Mouse (Mus musculus) olfactory bulb, adult 2 months (tissue): Measurements from ENCODE around the gene Tmed6. TPM values are rescaled to one million over a fixed set of nuclear protein-coding genes. Genes with fewer than 3 reads are reported as not detected.
"Not testable (repeated sequence)": the region's sequence is repeated elsewhere in the genome, so short reads cannot be mapped to it uniquely, and the experiment has no call there.

Source experiments
- H3K27ac ChIP-seq: fragments of 200-500 bp; 2 replicates; pipeline ENCODE4 v1.5.1; 2012; ENCODE audit warnings: low read depth, low read length; ENCODE audit not compliant: insufficient read depth
- H3K4me1 ChIP-seq: fragments of 200-500 bp; 2 replicates; pipeline ENCODE4 v1.6.1; 2012; ENCODE audit warnings: low read length; ENCODE audit not compliant: control insufficient read depth, insufficient read depth
- H3K4me3 ChIP-seq: fragments of 200-500 bp; 2 replicates; pipeline ENCODE4 v1.5.1; 2012; ENCODE audit warnings: mild to moderate bottlenecking, low read depth, low read length, moderate library complexity; ENCODE audit not compliant: insufficient read depth
- CTCF ChIP-seq: fragments of 200-500 bp; IDR thresholded peaks from 2 replicates; pipeline ENCODE4 v1.5.1; 2012; ENCODE audit warnings: low read depth, mild to moderate bottlenecking, low read length, moderate library complexity; ENCODE audit not compliant: insufficient read depth
- POLR2A ChIP-seq: fragments of 200-500 bp; IDR thresholded peaks from 2 replicates; pipeline ENCODE4 v1.6.1; 2012; ENCODE audit warnings: mild to moderate bottlenecking, low read depth, low read length, moderate library complexity; ENCODE audit not compliant: insufficient read depth
- WGBS: fragments of 180-500 bp; shearing (Covaris S2); methylation state at CpG from one replicate; pipeline ENCODE4 v1.1.7; 2018; 5-methylcytosine and 5-hydroxymethylcytosine counted together
- polyA plus RNA-seq: library from polyadenylated mRNA; stranded (reverse); fragments of >200 nt; gene quantifications from 2 replicates; pipeline ENCODE4 v1.2.4, GENCODE M21; 2012; ENCODE audit warnings: low replicate concordance; ENCODE audit not compliant: missing spikeins, insufficient read depth, insufficient read length

Gene Tmed6
- polyA plus RNA-seq, 1 experiment, result not detected

DNA sequence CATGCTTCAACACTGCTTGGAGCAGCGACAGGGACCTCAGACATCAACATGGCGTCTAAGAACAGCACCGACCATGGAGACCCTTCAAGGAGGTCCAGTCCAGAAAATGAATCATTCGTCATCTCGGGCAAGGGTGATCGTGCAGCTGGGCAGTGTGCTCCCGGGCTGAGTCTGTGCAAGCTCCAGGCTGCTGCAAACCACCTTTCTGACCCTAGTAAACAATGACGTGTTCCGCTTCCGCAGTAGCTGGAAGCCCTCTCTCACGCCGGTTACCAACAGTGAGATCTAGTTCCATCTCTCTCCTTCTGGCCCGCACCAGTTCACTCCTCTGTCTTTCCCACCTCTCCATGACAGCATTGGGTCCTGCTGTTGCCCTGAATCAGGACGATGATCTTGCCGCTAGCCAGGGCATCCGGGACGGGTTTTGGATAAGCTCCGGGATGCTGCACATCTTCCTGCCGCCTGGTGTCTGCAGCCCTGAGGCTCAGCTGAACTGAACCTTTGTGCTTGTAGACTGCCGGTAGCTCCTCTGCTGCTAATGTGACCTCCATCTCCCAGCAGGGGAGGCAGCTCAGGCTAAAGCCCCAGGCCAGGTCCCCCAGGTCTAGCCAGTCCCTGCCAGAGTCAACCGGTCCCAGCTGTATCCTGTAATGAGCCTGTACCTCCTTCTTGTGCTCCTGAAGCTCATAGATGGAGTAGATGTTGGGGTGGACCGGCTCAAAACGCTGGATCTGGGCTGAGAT lies 43.7 kb upstream of the Tmed6 start:
- no peak overlapping the region for H3K4me3 ChIP-seq
- H3K4me1 ChIP-seq, result peaks cover 10% of the 10 kb centered on the region
- 75% methylated on average over 23 of the region's 23 CpGs for WGBS
- H3K27ac ChIP-seq, result no peak overlapping the region
- TF ChIP-seq POLR2A (no peak), CTCF (no peak)

DNA sequence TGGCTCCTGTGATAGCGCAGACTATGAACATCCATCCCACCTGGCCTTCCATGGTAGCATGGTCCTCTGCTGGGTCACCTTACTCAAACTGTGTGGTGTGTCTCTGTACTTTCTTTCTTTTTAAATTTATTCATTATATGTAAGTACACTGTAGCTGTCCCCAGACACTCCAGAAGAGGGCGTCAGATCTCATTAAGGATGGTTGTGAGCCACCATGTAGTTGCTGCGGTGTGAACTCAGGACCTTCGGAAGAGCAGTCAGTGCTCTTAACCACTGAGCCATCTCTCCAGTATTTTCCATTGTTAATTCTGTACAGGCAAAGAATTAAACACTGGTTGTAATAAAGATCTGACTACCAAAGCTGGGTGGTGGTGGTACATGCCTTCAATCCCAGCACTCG lies 42.6 kb upstream of the Tmed6 start:
- not testable (repeated sequence) for H3K27ac ChIP-seq, H3K4me1 ChIP-seq, H3K4me3 ChIP-seq
- 95% methylated on average over 5 of the region's 5 CpGs for WGBS

DNA sequence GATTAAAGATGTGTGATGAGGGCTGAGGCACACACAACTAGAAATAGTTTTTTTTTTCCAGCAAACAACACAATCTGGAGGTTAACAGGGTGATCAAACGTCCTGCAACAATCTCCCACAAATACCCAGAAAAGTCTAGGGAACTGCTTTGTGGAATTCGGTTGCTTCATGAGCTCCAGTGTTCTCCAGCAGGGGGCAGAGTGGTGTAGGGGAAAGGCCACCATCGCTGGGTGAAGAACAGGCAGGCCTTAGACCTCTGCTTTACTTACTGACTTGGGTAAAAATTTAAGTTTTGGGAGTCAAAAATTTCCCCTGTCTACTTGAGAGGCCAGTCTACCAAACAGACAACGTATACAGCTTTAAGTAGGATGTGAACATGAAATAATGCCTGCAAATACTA lies 39.1 kb upstream of the Tmed6 start:
- 8% methylated on average over 4 of the region's 4 CpGs for WGBS
- TF ChIP-seq POLR2A (no peak), CTCF (peak; percentile 45; the same call in 1 of the 2 replicates)

DNA sequence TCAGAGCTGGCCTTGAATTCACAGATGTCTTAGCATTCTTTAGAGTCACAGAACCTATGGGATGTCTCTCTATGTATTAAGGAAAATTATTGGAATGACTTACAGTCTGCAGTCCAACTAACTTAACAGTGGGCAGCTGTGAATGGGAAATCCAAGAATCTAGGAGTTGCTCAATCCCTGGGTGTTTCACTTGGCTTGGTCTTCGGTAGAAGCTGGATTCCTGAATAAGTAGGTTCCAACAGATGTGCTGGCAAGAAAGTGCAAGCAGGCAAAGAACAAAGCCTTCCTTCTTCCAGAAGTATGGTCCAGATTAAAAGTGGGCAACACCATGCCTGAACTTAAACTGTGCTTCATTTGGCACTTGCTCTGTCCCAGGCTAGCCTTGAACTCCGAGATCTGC lies 35.2 kb upstream of the Tmed6 start:
- WGBS, result 78% methylated on average over 2 of the region's 2 CpGs
- H3K27ac ChIP-seq, result no peak overlapping the region
- H3K4me1 ChIP-seq, result no peaks in the 10 kb centered on the region
- no peak overlapping the region for H3K4me3 ChIP-seq
- TF ChIP-seq POLR2A (no peak), CTCF (no peak)

More for the DNA sequence above, 39.1 kb upstream of the Tmed6 start:
- Histone ChIP-seq H3K4me3 (no peak overlapping the region), H3K4me1 (no peaks in the 10 kb centered on the region), H3K27ac (no peak overlapping the region)

DNA sequence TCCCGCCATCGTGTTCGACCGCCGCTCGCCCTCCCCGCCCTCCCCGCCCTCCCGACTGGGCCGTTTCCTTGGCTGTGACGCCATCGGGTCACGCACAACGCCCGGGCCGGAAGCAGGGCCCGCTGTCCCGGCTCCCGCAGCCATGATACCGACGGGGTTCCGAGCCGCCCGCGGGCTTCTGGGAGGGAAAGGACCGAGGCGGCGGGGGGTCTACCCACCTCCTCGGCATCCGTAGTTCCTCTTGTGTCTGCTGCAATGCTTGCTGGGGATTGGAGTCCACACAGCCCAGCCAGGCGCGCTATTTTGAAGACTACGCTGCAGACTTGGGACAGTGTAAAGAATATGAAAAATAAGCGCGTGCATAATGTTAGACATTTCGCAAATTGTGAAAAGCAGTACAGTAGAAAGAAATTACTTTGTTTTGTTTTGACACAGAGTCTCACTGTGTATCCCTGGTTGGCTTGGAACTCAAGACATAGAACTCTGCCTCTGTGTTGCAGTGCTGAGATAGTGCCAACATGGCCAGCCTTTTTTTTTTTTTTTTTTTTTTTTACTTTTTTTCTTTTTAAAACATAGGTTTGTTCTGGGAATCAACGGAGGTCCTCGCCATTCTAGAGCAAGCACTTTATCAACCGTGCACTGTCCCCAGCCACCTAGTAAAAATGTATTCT lies 31.1 kb upstream of the Tmed6 start, which contains the start of gene Terf2:
TSS of gene Terf2 (minus strand) at position 182 of the 671 bp plus-strand sequence.
- H3K27ac ChIP-seq, result peak within 1 kb of the TSS; percentile 16
- TF ChIP-seq CTCF (no peak), POLR2A (peak; percentile 34; the same call in 1 of the 2 replicates)
- 4% methylated on average over 39 of the region's 39 CpGs for WGBS
- H3K4me3 ChIP-seq, result peak within 1 kb of the TSS; percentile 64
- peaks cover 5% of the 10 kb centered on the region for H3K4me1 ChIP-seq

DNA sequence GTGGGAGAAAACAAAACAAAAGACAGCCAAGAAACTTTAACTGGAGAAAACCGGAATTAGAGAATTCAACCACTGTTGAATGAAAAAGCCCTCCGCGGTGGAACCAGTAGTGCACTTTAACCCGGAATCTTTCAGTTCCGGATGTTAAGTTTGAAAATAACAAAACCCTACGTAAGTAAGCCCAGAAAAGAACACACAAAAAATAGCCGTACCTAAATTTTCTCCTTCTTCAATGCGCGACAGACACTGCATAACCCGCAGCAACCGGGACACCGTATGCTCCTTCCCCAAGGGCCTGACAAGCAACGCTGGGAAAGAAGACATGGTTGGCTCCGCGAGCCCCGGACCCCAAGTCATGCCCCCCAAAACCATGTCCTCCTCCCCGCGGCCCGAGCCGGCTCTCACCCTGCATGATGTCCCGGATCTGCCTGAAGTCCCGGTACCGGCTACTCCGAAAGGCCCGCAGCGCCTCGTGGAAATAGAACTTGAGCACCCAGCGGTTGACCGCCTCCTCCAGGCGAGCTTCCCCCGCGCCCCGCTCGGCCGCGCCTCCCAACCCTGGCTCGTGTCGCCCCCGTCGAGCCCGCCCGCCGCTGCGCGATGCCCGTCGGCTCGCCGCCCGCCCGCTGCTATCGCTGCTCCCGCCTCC lies 30.4 kb upstream of the Tmed6 start:
- H3K27ac ChIP-seq, result peak overlapping the region; percentile 16
- TF ChIP-seq CTCF, result 0 out of 2 replicates have a peak, but pooled peaks have one; percentile 18
- TF ChIP-seq POLR2A, result no peak
- peaks cover 5% of the 10 kb centered on the region for H3K4me1 ChIP-seq
- WGBS, result 1% methylated on average over 53 of the region's 53 CpGs
- H3K4me3 ChIP-seq, result peak overlapping the region; percentile 64

DNA sequence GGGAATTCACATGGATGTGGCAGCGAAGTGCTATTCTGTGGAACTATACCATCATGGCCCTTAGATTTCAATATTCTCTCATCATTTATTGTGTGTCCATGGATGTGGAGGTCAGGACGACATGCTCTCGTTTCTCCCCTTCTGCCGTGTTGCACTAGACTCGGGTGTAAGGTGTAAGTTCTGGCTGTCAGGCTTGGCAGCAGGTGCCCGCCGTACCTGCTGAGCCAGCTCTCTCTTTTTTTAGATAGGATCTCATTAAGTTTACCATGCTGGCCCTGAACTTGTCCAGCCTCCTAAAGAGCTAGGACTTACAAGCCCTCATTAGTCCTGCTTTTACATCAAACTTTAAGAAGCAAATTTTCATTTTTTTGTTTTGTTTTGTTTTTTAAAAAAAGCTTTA lies 25.1 kb upstream of the Tmed6 start:
- Histone ChIP-seq H3K27ac (no peak overlapping the region), H3K4me1 (peaks cover 5% of the 10 kb centered on the region), H3K4me3 (no peak overlapping the region)
- TF ChIP-seq CTCF (no peak), POLR2A (no peak)
- WGBS, result 86% methylated on average over 7 of the region's 7 CpGs

DNA sequence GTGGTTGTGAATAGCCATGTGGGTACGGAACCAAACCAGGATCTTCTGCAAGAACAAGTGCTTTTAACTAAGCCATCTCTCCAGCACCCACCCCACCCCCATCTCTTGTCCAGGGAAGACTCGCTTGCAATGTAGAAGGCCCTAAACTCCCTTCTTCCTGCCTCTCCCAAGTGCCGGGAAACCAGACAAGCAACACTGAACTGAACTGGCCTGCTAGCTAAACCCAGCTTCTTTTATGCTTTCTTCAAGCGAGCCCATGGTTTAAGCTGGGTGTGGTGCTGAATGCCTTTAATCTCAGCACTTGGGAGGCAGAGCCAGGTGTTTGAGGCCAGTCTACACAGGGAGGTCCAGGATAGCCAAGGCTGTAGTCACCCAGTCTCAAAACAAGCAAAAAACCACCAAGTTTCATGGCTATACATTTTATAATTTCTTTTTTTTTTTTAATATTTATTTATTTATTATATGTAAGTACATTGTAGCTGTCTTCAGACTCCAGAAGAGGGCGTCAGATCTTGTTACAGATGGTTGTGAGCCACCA lies 23.2 kb upstream of the Tmed6 start:
- no peak overlapping the region for H3K27ac ChIP-seq
- no peak overlapping the region for H3K4me3 ChIP-seq
- H3K4me1 ChIP-seq, result no peaks in the 10 kb centered on the region
- whole genome bisulfite sequencing, result 94% methylated on average over 5 of the region's 5 CpGs
- TF ChIP-seq CTCF (no peak), POLR2A (no peak)

DNA sequence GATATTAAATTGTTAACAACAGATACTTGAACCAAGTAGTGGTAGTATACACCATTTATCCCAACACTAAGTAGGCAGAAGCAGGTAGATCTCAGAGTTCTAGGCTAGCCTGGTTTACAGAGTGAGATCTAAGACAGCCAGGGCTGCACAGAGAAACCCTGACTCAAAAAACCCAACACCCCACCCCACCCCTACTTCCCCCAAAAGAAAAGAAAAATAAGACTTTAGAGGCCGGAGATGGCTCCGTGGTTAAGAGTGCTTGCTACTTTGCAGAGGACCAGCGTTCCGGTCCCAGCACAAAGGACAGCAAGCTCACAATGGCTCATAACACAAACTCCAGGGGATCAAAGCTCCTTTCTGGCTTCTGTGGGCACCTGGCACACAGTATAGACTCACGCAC lies 20.6 kb upstream of the Tmed6 start:
- WGBS, result 98% methylated on average over 5 of the region's 5 CpGs
- no peaks in the 10 kb centered on the region for H3K4me1 ChIP-seq
- no peak for TF ChIP-seq CTCF
- TF ChIP-seq POLR2A, result no peak
- no peak overlapping the region for H3K4me3 ChIP-seq
- no peak overlapping the region for H3K27ac ChIP-seq
